Mouse (Mus musculus): ENCODE measurements around the gene Mtx1.

Gene Mtx1

DNA sequence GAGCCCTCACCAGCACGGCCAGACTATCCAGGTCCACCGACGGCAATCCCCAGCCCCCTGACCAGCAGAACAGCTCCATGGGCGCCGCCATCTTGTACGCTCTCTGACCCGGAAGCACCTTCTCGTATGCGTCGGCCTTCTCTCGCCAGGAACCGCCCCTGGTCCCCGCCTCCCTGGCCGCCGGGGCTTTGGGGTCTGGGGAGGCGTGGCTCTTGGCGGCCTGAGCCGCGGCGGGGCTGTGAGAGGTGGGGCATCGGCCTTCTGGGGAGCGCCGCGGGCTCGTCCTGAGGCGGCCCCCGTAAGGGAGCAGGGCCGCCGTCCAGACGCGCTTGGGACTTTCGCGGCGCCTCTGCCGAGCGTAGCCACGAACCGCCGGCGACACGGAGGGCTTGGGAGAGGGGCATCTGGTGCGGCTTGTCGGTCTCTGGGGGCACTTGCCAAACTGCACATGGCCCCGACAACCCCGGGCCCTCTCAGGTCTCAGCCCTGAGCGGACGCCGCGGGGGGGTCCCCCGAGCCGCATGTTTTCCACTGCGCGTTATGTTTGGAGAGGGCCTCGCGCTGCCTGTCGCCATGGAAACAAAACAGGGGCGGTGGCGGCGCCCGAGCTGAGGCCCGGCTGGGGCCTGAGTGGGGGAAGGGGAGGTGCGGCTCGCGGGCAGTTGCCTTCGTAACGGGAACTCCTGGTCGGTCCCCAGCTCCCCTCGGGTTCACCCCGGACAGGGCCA, 12.9 kb downstream of the Mtx1 start:
- peak; percentile 95 for DNase-seq

GRCm38 (mm10) chr3:89210731-89211130, 16.2 kb downstream of the Mtx1 start:
- DNase-seq, result peak; percentile 77

- peak; percentile 41 for DNase-seq
Measured at GRCm38 (mm10) chr3:89210162-89210561, 16.7 kb downstream of the Mtx1 start.

DNA sequence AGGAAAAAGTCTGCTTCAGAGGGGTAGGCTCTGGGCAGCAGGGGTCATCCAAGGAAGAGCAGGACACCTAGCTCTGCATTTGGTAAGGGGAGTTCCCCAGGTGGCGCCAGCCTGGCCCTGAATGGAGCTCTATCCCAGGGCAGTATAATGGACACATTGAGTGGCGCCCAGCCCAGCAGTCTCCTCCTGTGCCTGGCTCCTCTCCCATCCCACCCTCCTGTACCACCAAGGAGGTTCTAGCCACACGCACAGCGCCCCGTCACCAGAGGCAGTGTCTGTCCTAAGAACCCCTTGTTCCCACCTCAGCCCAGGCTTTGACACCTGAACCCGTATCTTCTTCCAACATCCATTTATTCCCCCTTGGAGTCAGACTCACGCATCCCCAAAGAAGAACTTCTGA, 17.2 kb downstream of the Mtx1 start:
- DNase-seq, result no peak

DNA sequence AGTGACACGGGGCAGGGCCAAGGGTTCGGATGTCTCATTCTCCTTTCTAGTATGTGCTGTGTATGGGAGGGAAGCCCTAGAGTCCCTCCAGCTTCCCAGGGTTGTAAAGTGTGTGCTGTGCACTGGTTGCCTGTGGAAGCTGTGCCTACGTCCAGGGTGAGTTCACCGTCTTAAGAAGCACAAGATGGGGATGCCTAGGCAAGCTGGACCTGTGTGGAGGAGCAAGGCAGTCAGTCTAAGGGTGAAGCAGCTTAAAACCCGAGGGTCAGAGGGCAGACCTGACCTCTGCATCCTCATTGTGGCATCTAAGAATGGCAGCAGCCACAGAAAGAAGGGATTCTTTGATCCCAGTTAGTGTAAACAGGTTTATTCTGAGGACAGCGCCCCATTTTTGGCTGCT, 18.2 kb downstream of the Mtx1 start:
- no peak for DNase-seq

GRCm38 (mm10) chr3:89208075-89208657, 18.7 kb downstream of the Mtx1 start:
- DNase-seq, result no peak

- DNase-seq, result no peak
Measured at GRCm38 (mm10) chr3:89206695-89207094, 20.2 kb downstream of the Mtx1 start.

- DNase-seq, result no peak
Measured at GRCm38 (mm10) chr3:89206079-89206478, 20.8 kb downstream of the Mtx1 start.

DNA sequence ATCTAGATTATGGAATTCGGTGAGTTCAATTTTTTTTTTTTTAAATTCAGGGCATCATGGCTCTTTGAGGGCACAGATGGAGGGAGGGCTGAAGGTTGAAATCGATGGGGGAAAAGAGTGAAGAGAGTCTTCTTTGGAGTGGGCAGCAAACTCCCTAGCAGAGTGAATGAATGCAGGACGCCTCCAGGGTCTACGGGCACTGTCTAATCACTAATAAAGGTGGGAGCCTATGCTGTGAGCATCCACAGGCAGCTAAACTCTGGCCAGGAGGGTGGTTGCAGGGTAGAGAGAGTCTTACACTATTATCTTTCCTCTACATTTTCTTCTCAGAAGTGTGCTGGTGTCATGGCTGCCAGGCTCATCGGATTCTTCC, 23.8 kb downstream of the Mtx1 start:
- no peak for DNase-seq

GRCm38 (mm10) chr3:89202253-89203141, 24.4 kb downstream of the Mtx1 start, which contains the start of gene Gba:
Gba (plus strand) TSS chr3:89202928.
- peak; percentile 89 for DNase-seq

DNA sequence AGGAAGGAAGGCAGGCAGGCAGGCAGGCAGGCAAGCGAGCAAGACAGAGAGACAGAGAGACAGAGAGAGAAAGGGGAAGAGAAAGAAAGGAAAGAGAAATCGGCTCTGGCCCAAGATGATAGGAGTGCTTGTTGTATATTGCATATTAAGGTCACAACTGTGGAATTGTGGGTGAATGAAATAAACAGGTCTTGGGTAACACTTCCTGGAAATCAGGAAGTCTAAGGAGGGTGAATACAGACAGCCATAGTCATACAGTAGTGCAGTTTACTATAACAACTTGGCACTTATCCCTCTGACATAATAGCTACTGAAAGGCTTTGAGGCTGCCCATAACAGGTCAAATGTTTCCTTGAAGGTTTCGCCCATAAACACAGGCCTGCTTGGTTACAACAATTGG, 27.0 kb downstream of the Mtx1 start:
- no peak for DNase-seq

DNA sequence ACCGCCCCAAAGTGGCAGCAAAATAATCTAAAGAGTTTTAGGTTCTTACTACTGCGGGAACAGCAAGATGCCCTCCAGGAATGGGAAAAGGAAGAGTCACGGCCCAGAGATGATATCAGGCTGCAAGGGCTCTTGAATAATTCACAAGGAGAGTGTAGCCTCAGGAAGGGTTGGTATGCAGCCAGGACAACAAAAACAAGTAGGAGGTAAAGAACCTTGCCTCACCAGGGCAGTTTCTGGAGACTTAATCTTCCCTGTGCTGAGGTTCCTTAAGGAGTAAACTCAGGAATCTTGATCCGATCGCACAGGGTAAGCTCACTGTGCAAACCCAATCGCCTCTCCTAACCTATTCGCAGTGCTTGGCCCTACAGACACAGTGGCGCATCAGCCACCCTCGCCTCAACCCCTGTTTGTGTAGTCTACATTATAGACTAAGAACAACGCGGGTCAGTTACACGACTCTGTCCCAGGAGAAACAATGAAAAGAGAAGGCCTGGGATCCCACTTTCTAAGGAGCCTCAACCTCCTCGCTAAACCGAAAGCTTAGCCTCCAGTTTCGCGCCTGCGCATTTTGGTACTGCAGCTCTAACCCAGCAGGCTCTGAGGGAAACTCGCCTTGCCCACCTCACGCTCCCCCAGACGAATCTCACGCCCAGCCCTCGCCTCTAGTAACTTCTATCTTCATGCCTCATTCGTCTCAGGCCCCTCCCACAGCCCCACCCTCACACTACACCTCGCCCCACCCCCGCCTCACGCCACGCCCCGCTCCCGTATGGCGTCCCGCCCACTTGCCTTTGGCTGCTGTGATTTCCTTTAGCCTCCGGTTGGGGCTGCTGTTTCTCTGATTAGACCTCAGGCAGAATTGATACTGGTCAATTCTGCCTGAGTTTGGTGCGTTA, 30.7 kb downstream of the Mtx1 start:
- peak; percentile 93 for DNase-seq

- no peak for DNase-seq
Measured at GRCm38 (mm10) chr3:89193853-89194252, 33.0 kb downstream of the Mtx1 start.

DNA sequence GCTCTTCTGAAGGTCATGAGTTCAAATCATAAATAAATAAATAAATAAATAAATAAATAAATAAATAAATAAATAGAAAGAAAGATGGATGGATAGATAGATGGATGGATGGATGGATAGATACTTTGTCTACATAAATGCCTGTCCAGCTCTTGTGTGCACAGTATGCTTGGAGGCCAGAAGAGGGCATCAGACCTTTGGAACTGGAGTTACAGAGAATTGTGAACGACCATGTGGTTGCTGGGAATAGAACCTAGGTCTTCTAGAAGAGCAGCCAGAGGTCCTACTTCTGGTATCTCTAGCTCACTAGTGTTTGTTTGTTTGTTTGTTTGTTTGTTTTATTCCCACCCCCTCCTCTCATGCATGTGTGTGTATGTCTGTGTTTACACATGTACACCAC, 33.5 kb downstream of the Mtx1 start:
- no peak for DNase-seq

DNA sequence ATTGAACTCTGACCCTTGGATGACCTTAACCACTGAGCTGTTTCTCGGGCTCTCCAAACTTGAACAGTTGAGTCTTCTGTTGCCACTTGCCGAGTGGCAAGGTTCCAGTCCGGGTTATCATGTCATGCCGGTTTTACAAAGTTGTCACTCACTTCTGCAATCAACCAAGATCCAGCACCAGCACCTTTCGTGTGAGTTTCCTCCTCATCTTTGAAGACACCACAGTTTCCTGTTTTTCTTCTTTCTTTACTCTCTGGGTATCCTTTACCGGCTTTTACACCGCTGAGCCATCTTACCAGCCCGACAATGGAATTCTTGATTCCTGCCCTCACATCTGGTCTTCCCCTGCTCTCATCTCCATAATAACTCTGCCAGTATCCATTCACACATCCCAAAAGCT, 36.5 kb downstream of the Mtx1 start:
- DNase-seq, result no peak

DNA sequence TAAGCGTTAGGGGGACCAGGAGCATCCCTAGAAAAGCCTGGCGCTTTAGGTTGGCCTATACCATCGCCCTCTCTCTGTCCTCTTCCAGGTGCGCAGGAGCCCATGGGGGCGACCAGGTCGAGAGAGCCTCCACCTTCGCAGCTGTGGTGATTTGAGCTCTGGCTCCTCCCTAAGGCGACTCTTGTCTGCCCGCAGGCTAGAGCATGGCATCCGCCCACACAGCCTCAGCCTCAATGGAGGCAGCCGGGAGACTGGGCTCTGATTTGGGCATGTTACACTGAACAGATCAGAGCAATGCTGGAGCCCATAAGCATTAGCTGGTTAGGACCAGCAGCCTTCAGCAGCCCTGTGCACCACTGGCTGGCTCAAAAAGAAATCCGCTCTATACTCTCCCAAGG, 38.4 kb downstream of the Mtx1 start:
- DNase-seq, result no peak

DNA sequence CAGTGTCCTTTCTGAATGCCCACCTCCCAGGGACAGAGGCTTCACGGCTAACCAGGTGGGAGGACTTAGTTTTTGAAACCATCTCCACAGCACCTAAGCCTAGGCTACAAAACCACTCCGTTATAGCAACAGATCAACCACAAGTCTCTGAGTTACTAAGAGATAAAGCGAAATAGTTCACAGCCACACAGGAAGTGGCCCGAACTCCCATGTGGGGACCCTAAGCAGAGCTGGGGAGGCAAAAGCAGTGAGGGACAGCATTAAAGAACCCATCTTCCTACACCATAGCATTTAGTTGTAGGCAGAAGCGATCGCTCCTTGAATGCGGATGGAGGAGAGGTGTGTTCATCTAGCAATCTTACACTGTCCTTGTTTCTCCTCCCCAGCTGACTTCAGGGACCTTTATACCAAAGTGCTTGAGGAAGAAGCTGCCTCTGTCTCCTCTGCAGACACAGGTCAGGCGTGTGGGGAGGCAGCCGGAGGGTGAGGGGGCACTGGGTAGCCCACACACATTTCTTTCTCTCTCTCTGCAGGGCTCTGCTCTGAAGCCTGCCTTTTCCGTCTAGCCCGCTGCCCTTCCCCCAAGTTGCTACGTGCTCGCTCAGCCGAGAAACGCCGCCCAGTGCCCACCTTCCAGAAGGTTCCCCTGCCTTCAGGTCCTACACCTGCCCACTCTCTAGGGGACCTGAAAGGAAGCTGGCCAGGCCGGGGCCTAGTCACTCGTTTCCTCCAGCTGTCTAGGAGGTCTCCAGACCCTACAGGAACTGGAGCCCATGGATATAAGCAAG, 39.0 kb downstream of the Mtx1 start:
- no peak for DNase-seq

GRCm38 (mm10) chr3:89187197-89187596, 39.7 kb downstream of the Mtx1 start:
- DNase-seq, result no peak

- no peak for DNase-seq
Measured at GRCm38 (mm10) chr3:89183959-89184315, 43.0 kb downstream of the Mtx1 start.

GRCm38 (mm10) chr3:89183058-89183958, 43.6 kb downstream of the Mtx1 start, which contains the start of gene Fam189b:
Fam189b (plus strand) TSS chr3:89183143.
- DNase-seq, result peak; percentile 90
